Mouse (Mus musculus): ENCODE data around the gene Ttc22.

DNA sequence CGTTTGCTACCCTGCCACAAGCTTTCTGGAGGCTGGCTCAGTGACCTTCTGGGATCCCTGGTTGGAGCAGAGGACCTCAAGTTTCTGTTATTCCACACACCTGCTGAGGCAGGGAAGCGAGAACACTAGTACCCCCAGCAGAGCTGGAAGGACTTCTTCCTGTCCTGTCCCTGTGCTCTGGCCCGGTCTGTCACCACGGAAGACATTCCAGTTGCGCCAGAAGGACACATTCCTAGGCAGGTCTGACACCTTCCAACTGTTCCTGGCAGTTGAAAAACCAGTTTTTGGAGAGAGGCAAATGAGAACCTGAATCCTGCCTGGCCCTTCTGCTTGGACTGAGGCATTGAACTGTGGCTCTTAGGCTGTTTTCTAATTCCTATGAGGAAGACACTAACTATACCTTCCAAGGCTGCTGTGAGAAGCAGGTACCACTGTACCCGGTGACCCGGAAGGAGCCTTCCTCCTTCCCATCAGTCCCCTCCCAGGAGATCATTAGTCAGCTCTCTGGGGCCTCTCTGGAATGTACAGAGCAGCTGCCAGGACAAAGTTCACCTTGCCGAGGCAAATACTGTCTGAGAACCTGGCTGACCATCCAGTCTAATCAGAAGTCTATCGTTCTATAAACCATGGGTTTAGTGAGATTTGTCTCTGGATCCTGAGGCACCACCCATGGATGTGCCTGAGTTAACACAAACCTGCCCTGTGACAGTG is 6.6 kb downstream of the Ttc22 start:
- TF ChIP-seq CTCF (IDR thresholded peaks at IDR 0.05; ENCODE audit: low read depth, low read length) (no peak), POLR2A (IDR thresholded peaks at IDR 0.05; ENCODE audit: borderline replicate concordance, low read depth, low read length) (no peak)

Measured in bone marrow macrophage, adult 2 months (primary cell).